Mouse (Mus musculus) midbrain, embryonic 12.5 days (tissue): ENCODE results near the gene 1700006A11Rik. TPM values are rescaled to one million over a fixed set of nuclear protein-coding genes. Genes with fewer than 3 reads are reported as not detected.
"Not testable (repeated sequence)": the region's sequence is repeated elsewhere in the genome, so short reads cannot be mapped to it uniquely, and the experiment has no call there.

Source experiments
- ATAC-seq: fragments of 200-750 bp; cut with Nextera tagmentation; 2 replicates; pipeline ENCODE4 v1.8.0; 2017; ENCODE audit warnings: low read depth, moderate TSS enrichment, moderate library complexity; ENCODE audit not compliant: low FRiP score
- H3K27ac ChIP-seq: fragments of 300-500 bp; sonication (generic); replicated peaks from 2 replicates; pipeline ENCODE4 v1.5.1; 2016; ENCODE audit warnings: mild to moderate bottlenecking
- H3K27me3 ChIP-seq: fragments of 300-500 bp; sonication (generic); 2 replicates; pipeline ENCODE4 v1.6.1; 2016; ENCODE audit warnings: mild to moderate bottlenecking
- H3K36me3 ChIP-seq: fragments of 300-500 bp; sonication (generic); 2 replicates; pipeline ENCODE4 v1.6.1; 2016
- H3K4me1 ChIP-seq: fragments of 300-500 bp; sonication (generic); 2 replicates; pipeline ENCODE4 v1.6.1; 2016
- H3K4me2 ChIP-seq: fragments of 300-500 bp; sonication (generic); replicated peaks from 2 replicates; pipeline ENCODE4 v1.6.1; 2016; ENCODE audit warnings: mild to moderate bottlenecking, moderate library complexity
- H3K4me3 ChIP-seq: fragments of 300-500 bp; sonication (generic); 2 replicates; pipeline ENCODE4 v1.5.1; 2016; ENCODE audit warnings: mild to moderate bottlenecking
- H3K9ac ChIP-seq: fragments of 300-500 bp; sonication (generic); replicated peaks from 2 replicates; pipeline ENCODE4 v1.6.1; 2016; ENCODE audit warnings: mild to moderate bottlenecking, moderate library complexity
- H3K9me3 ChIP-seq: fragments of 300-500 bp; sonication (generic); 2 replicates; pipeline ENCODE4 v1.6.1; 2016; ENCODE audit warnings: mild to moderate bottlenecking
- WGBS: fragments of 180-500 bp; shearing (Covaris S2); methylation state at CpG from one replicate; pipeline ENCODE4 v1.1.7; 2016; 5-methylcytosine and 5-hydroxymethylcytosine counted together
- polyA plus RNA-seq: library from polyadenylated mRNA; unstranded; fragments of >200 nt; fragmentation: Nextera tagmentation; extraction: Ambion mirVana; gene quantifications from 2 replicates; pipeline ENCODE4 v1.2.1, GENCODE M21; 2016

1700006A11Rik gene
- polyA plus RNA-seq, result not detected in 2 replicates

GRCm38 (mm10) chr3:124425940-124426339 is at the start of gene 1700006A11Rik:
Gene 1700006A11Rik (minus strand): TSS chr3:124426040.
- Histone ChIP-seq H3K4me2 (no peak within 1 kb of the TSS), H3K27me3 (no peaks in the 10 kb centered on the region), H3K36me3 (no peaks in the 10 kb centered on the region), H3K9me3 (no peaks in the 10 kb centered on the region), H3K4me1 (no peaks in the 10 kb centered on the region), H3K4me3 (no peak within 1 kb of the TSS), H3K27ac (no peak within 1 kb of the TSS), H3K9ac (no peak within 1 kb of the TSS)
- WGBS, result 92% methylated on average over 1 of the region's 1 CpGs
- no peak for ATAC-seq

- H3K27ac ChIP-seq, H3K9me3 ChIP-seq, H3K4me3 ChIP-seq, H3K27me3 ChIP-seq, H3K4me1 ChIP-seq, H3K4me2 ChIP-seq, ATAC-seq, H3K36me3 ChIP-seq, H3K9ac ChIP-seq: not testable (repeated sequence)
- 89% methylated on average over 5 of the region's 5 CpGs for WGBS
Measured at GRCm38 (mm10) chr3:124474291-124474690, 48.5 kb upstream of the 1700006A11Rik start.

- Histone ChIP-seq H3K27me3 (no peaks in the 10 kb centered on the region), H3K4me1 (no peaks in the 10 kb centered on the region), H3K36me3 (no peaks in the 10 kb centered on the region), H3K27ac (no peak overlapping the region), H3K9me3 (no peaks in the 10 kb centered on the region), H3K4me3 (no peak overlapping the region), H3K9ac (no peak overlapping the region), H3K4me2 (no peak overlapping the region)
- ATAC-seq, result no peak
- 88% methylated on average over 6 of the region's 6 CpGs for WGBS
Measured at GRCm38 (mm10) chr3:124466102-124466730, 40.4 kb upstream of the 1700006A11Rik start.

- H3K9me3 ChIP-seq, result no peaks in the 10 kb centered on the region
- H3K4me3 ChIP-seq, result no peak overlapping the region
- H3K4me1 ChIP-seq, result no peaks in the 10 kb centered on the region
- no peak overlapping the region for H3K9ac ChIP-seq
- H3K4me2 ChIP-seq, result no peak overlapping the region
- WGBS, result 46% methylated on average over 5 of the region's 5 CpGs
- ATAC-seq, result no peak
- no peaks in the 10 kb centered on the region for H3K36me3 ChIP-seq
- no peaks in the 10 kb centered on the region for H3K27me3 ChIP-seq
- no peak overlapping the region for H3K27ac ChIP-seq
Measured at GRCm38 (mm10) chr3:124392201-124392600, 33.6 kb downstream of the 1700006A11Rik start.

GRCm38 (mm10) chr3:124390101-124390500 is 35.7 kb downstream of the 1700006A11Rik start:
- no peak overlapping the region for H3K4me2 ChIP-seq
- H3K4me3 ChIP-seq, result no peak overlapping the region
- no peaks in the 10 kb centered on the region for H3K36me3 ChIP-seq
- WGBS, result 90% methylated on average over 2 of the region's 2 CpGs
- no peaks in the 10 kb centered on the region for H3K4me1 ChIP-seq
- no peaks in the 10 kb centered on the region for H3K27me3 ChIP-seq
- no peak overlapping the region for H3K9ac ChIP-seq
- H3K9me3 ChIP-seq, result no peaks in the 10 kb centered on the region
- H3K27ac ChIP-seq, result no peak overlapping the region
- no peak for ATAC-seq

GRCm38 (mm10) chr3:124389650-124390049 is 36.2 kb downstream of the 1700006A11Rik start:
- H3K4me2 ChIP-seq, result no peak overlapping the region
- no peak overlapping the region for H3K9ac ChIP-seq
- H3K27me3 ChIP-seq, result no peaks in the 10 kb centered on the region
- no peaks in the 10 kb centered on the region for H3K36me3 ChIP-seq
- H3K4me1 ChIP-seq, result no peaks in the 10 kb centered on the region
- no peak overlapping the region for H3K27ac ChIP-seq
- H3K9me3 ChIP-seq, result no peaks in the 10 kb centered on the region
- no peak for ATAC-seq
- 69% methylated on average over 2 of the region's 2 CpGs for WGBS
- no peak overlapping the region for H3K4me3 ChIP-seq

- WGBS, result 91% methylated on average over 18 of the region's 18 CpGs
- H3K27me3 ChIP-seq, H3K4me1 ChIP-seq, H3K9ac ChIP-seq, H3K27ac ChIP-seq, H3K36me3 ChIP-seq, H3K4me2 ChIP-seq, H3K4me3 ChIP-seq, H3K9me3 ChIP-seq, ATAC-seq: not testable (repeated sequence)
Measured at GRCm38 (mm10) chr3:124385377-124385776, 40.5 kb downstream of the 1700006A11Rik start.

GRCm38 (mm10) chr3:124372031-124372430 is 53.8 kb downstream of the 1700006A11Rik start:
- H3K9ac ChIP-seq, result no peak overlapping the region
- H3K4me1 ChIP-seq, result no peaks in the 10 kb centered on the region
- no peak overlapping the region for H3K27ac ChIP-seq
- H3K4me3 ChIP-seq, result no peak overlapping the region
- WGBS, result 80% methylated on average over 2 of the region's 2 CpGs
- H3K36me3 ChIP-seq, result no peaks in the 10 kb centered on the region
- no peak for ATAC-seq
- no peaks in the 10 kb centered on the region for H3K27me3 ChIP-seq
- no peak overlapping the region for H3K4me2 ChIP-seq
- H3K9me3 ChIP-seq, result no peaks in the 10 kb centered on the region

GRCm38 (mm10) chr3:124357533-124357932 is 68.3 kb downstream of the 1700006A11Rik start:
- no peak overlapping the region for H3K27ac ChIP-seq
- no peaks in the 10 kb centered on the region for H3K4me1 ChIP-seq
- no peak overlapping the region for H3K9ac ChIP-seq
- 85% methylated on average over 3 of the region's 3 CpGs for WGBS
- H3K27me3 ChIP-seq, result no peaks in the 10 kb centered on the region
- H3K4me2 ChIP-seq, result no peak overlapping the region
- no peak overlapping the region for H3K4me3 ChIP-seq
- no peak for ATAC-seq
- no peaks in the 10 kb centered on the region for H3K36me3 ChIP-seq
- no peaks in the 10 kb centered on the region for H3K9me3 ChIP-seq

Other genes with a start within 250 kb of the 1700006A11Rik start
- 35.3 and 36.0 TPM in 2 replicates for gene Tram1l1, start 105.2 kb downstream of the 1700006A11Rik start, polyA plus RNA-seq
- not detected in 2 replicates for gene 1700003H04Rik, start 155.1 kb upstream of the 1700006A11Rik start, polyA plus RNA-seq